Mouse (Mus musculus) bone marrow macrophage, adult 2 months (primary cell): ENCODE results near the gene Gpx3.

Source experiments
- CTCF ChIP-seq: IDR thresholded peaks from 2 replicates; pipeline ENCODE4 v1.5.1; 2012; ENCODE audit warnings: low read depth, mild to moderate bottlenecking, low read length, moderate library complexity
- POLR2A ChIP-seq: IDR thresholded peaks from 2 replicates; pipeline ENCODE4 v1.6.1; 2012; ENCODE audit warnings: mild to moderate bottlenecking, low read depth, low read length, borderline replicate concordance

DNA sequence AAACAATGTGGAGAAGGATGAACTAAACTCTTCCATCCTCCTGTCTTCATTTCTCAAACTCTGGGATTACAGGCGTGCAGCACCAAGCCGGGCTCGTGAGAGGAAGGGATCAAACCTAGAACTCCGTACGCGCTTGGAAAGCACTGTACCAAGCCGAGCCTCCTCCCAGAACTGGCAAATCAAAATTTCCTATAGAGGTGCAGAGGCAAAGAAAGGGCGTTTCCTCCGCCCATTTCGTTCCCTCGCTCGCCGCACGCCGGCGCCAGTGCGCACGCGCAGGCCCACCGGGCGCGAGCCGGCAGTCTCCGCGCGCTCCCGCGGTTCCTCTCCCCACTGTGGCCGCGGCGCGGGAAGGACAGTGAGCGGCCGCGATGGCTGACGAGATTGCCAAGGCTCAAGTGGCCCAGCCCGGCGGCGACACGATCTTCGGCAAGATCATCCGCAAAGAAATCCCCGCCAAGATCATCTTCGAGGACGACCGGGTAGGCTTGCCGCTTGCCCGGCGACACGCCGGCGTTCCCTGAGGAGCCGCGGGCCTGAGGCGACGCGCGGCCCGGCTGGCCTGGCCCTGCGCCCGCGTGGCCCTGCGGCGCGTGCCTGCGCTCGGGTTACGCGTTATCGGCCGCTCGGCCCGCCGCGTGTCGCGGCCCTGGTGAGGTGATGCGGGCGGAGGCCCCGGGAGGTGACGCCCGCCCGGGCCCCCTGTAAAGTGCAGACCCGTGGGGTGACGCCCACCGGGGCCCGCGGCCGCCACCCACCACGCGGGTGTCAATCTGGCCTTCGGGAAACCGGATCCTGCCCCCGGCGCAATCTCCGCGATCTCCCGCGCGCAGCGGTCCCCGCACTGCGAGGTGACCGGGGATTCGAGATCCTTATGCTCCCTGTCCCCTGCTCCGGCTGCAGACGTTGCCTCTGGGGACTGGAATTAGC lies 35.9 kb upstream of the Gpx3 start, which contains the start of gene Hint1:
- TF ChIP-seq POLR2A (0 out of 2 replicates have a peak, but pooled peaks have one; percentile 53), CTCF (no peak)
